In genomic region chr14:20928308-20928685, GRCm38 (mm10) we compare ENCODE assay signal across 8 mouse cellular contexts. TPM values are rescaled to one million over a fixed set of nuclear protein-coding genes. Genes with fewer than 3 reads are reported as not detected.
DNase-seq lines count a peak whose midpoint lies in the region; ATAC-seq and TF ChIP-seq lines count a peak whose summit lies in the region.

No protein-coding gene starts in this region.

- no peak overlapping the region for H3K4me3 ChIP-seq in cerebellum, adult 2 months (replicated peaks; ENCODE audit: insufficient read depth, low read depth, low read length)
- H3K4me3 ChIP-seq in limb, embryonic 10.5 days, result peak overlapping the region; percentile 91
- H3K4me3 ChIP-seq in neural tube, embryonic 11.5 days (ENCODE audit: low read depth, low read length), result peak overlapping the region; percentile 73; the same call in 1 of the 2 replicates

- ATAC-seq in neural tube, embryonic 11.5 days (ENCODE audit: insufficient read depth, low FRiP score, low TSS enrichment), result no peak

- peak overlapping the region; percentile 63 for H3K9ac ChIP-seq in neural tube, embryonic 11.5 days (ENCODE audit: low read length)

- no peaks in the 10 kb centered on the region for H3K27me3 ChIP-seq in cerebellum, adult 2 months (ENCODE audit: control insufficient read depth, insufficient read depth, low read length)
- H3K27me3 ChIP-seq in limb, embryonic 10.5 days (ENCODE audit: low read depth, poor library complexity, severe bottlenecking), result no peaks in the 10 kb centered on the region
- no peaks in the 10 kb centered on the region for H3K27me3 ChIP-seq in neural tube, embryonic 11.5 days (ENCODE audit: control insufficient read depth, insufficient read depth, low read length)

- peak; percentile 15 to 17 for DNase-seq in cerebellum, adult 2 months
- DNase-seq in cerebellum, postnatal 14 days, result no peak
- peak; percentile 9 for DNase-seq in thymus, postnatal 14 days
- DNase-seq in thymus, postnatal 4 days, result no peak
- no peak for DNase-seq in limb, embryonic 10.5 days (ENCODE audit: low spot score)
- no peak for DNase-seq in neural tube, embryonic 11.5 days (ENCODE audit: low spot score)
- DNase-seq in layer of hippocampus, postnatal 25 days (ENCODE audit: extremely low spot score in 1 of 2, low spot score in 1 of 2), result no peak
- DNase-seq in frontal cortex, postnatal 14 days (ENCODE audit: low spot score in 2 of 2), result no peak

- no peak overlapping the region for H3K27ac ChIP-seq in cerebellum, adult 2 months (ENCODE audit: insufficient read depth, low read length)
- H3K27ac ChIP-seq in limb, embryonic 10.5 days, result peak overlapping the region; percentile 94
- no peak overlapping the region for H3K27ac ChIP-seq in neural tube, embryonic 11.5 days (ENCODE audit: low read depth, low read length)

- no peaks in the 10 kb centered on the region for H3K36me3 ChIP-seq in limb, embryonic 10.5 days
- no peaks in the 10 kb centered on the region for H3K36me3 ChIP-seq in neural tube, embryonic 11.5 days (ENCODE audit: control insufficient read depth, insufficient read depth, low read length)

- TF ChIP-seq CTCF in cerebellum, adult 2 months (IDR thresholded peaks at IDR 0.05; ENCODE audit: borderline replicate concordance, insufficient read depth, low read depth, low read length), result no peak

- no peak for TF ChIP-seq POLR2A in cerebellum, adult 2 months (IDR thresholded peaks at IDR 0.05; ENCODE audit: borderline replicate concordance, insufficient read depth, low read length)

- WGBS in cerebellum, adult 2 months, result 37% methylated on average over 4 of the region's 4 CpGs
- WGBS in limb, embryonic 10.5 days, result 15% methylated on average over 4 of the region's 4 CpGs
- 21% methylated on average over 4 of the region's 4 CpGs for WGBS in neural tube, embryonic 11.5 days

- no peaks in the 10 kb centered on the region for H3K9me3 ChIP-seq in limb, embryonic 10.5 days (replicated peaks)
- no peaks in the 10 kb centered on the region for H3K9me3 ChIP-seq in neural tube, embryonic 11.5 days (ENCODE audit: control insufficient read depth, low read length)

- H3K4me1 ChIP-seq in cerebellum, adult 2 months (ENCODE audit: control insufficient read depth, insufficient read depth, low read length), result peaks cover 4% of the 10 kb centered on the region; the same call in 1 of the 2 replicates
- peaks cover 31% of the 10 kb centered on the region for H3K4me1 ChIP-seq in limb, embryonic 10.5 days
- peaks cover 14% of the 10 kb centered on the region for H3K4me1 ChIP-seq in neural tube, embryonic 11.5 days (ENCODE audit: control insufficient read depth, insufficient read depth, low read length)

- H3K4me2 ChIP-seq in neural tube, embryonic 11.5 days (ENCODE audit: low read depth), result peak overlapping the region; percentile 76

RNA-seq across cellular contexts. Expression of gene Vcl, which starts 0.9 kb away (rescaled TPM):
- polyA plus RNA-seq in cerebellum, adult 2 months (2012; rRNA removed), result 23.9 and 26.7 TPM in 2 replicates
- polyA plus RNA-seq in limb, embryonic 10.5 days (2016; fragmentation: Nextera tagmentation; extraction: Ambion mirVana), result 38.2 and 42.4 TPM in 2 replicates
- 51.2 and 55.5 TPM in 2 replicates for polyA plus RNA-seq in neural tube, embryonic 11.5 days (2014; fragmentation: Nextera tagmentation; extraction: Ambion mirVana)
- 10 to 100 TPM; 30.9 to 31.1 TPM for total RNA-seq in layer of hippocampus, postnatal 25 days (2021)

Comparison
In these comparisons a context has a peak if more than half of its experiments do, and no peak if none do; other contexts are left out.
1. DNase-seq: peak in cerebellum, adult 2 months (2 of 2) and thymus, postnatal 14 days (single experiment); none in cerebellum, postnatal 14 days (0 of 2), thymus, postnatal 4 days (single experiment), limb, embryonic 10.5 days (single experiment), neural tube, embryonic 11.5 days (single experiment), layer of hippocampus, postnatal 25 days (0 of 2) and frontal cortex, postnatal 14 days (0 of 2).